Mouse (Mus musculus): ENCODE data around the gene AA986860. TPM values are rescaled to one million over a fixed set of nuclear protein-coding genes. Genes with fewer than 3 reads are reported as not detected.

Gene AA986860
- total and polyA plus RNA-seq, 3 experiments: 1.2 to 8.6 (median 1.2) TPM

GRCm38 (mm10) chr1:130717291-130717871, 14.4 kb upstream of the AA986860 start, which contains the start of gene Yod1:
TSS of gene Yod1 (plus strand) at chr1:130717327.
- H3K36me3 ChIP-seq (replicated peaks): peaks cover 42% of the 10 kb centered on the region
- peak within 1 kb of the TSS; percentile 85 for H3K4me3 ChIP-seq (ENCODE audit: low read depth, low read length)
- H3K9me3 ChIP-seq (replicated peaks): no peaks in the 10 kb centered on the region
- peak; percentile 98 for DNase-seq (ENCODE audit: low spot score)
- H3K27me3 ChIP-seq (ENCODE audit: insufficient read depth, low read length): no peaks in the 10 kb centered on the region
- peaks cover 59% of the 10 kb centered on the region for H3K4me1 ChIP-seq (ENCODE audit: insufficient read depth, low read depth, low read length)
- TF ChIP-seq GATA1 (IDR thresholded peaks at IDR 0.05; ENCODE audit: borderline replicate concordance, low read length) (no peak), GATA2 (IDR thresholded peaks at IDR 0.05; ENCODE audit: borderline replicate concordance, low read depth, low read length) (no peak), CTCF (IDR thresholded peaks at IDR 0.05; ENCODE audit: low read depth, low read length) (no peak), POLR2AphosphoS5 (IDR thresholded peaks at IDR 0.05; ENCODE audit: insufficient replicate concordance, low read depth, low read length) (no peak), TAL1 (conservative IDR thresholded peaks at IDR 0.05; ENCODE audit: low read depth, low read length) (no peak)
- ATAC-seq (ENCODE audit: extremely low read depth, insufficient number of reproducible peaks, low FRiP score, poor library complexity, severe bottlenecking): peak; percentile 54

- no peaks in the 10 kb centered on the region for H3K9me3 ChIP-seq (replicated peaks)
- ATAC-seq (ENCODE audit: extremely low read depth, insufficient number of reproducible peaks, low FRiP score, poor library complexity, severe bottlenecking): no peak
- H3K4me1 ChIP-seq (ENCODE audit: insufficient read depth, low read depth, low read length): peaks cover 18% of the 10 kb centered on the region
- TF ChIP-seq TAL1 (conservative IDR thresholded peaks at IDR 0.05; ENCODE audit: low read depth, low read length): no peak
- no peak for TF ChIP-seq GATA1 (IDR thresholded peaks at IDR 0.05; ENCODE audit: borderline replicate concordance, low read length)
- TF ChIP-seq POLR2AphosphoS5 (IDR thresholded peaks at IDR 0.05; ENCODE audit: insufficient replicate concordance, low read depth, low read length): no peak
- no peak for TF ChIP-seq GATA2 (IDR thresholded peaks at IDR 0.05; ENCODE audit: borderline replicate concordance, low read depth, low read length)
- TF ChIP-seq CTCF (IDR thresholded peaks at IDR 0.05; ENCODE audit: low read depth, low read length): no peak
- no peak for DNase-seq (ENCODE audit: low spot score)
- peaks cover 53% of the 10 kb centered on the region for H3K36me3 ChIP-seq (replicated peaks)
- H3K4me3 ChIP-seq (ENCODE audit: low read depth, low read length): no peak overlapping the region
- no peaks in the 10 kb centered on the region for H3K27me3 ChIP-seq (ENCODE audit: insufficient read depth, low read length)
Observed at GRCm38 (mm10) chr1:130724206-130724605, 7.6 kb upstream of the AA986860 start.

- DNase-seq (ENCODE audit: low spot score) (no peak), ATAC-seq (ENCODE audit: extremely low read depth, insufficient number of reproducible peaks, low FRiP score, poor library complexity, severe bottlenecking) (no peak)
- Histone ChIP-seq H3K4me1 (ENCODE audit: insufficient read depth, low read depth, low read length) (peaks cover 15% of the 10 kb centered on the region), H3K4me3 (ENCODE audit: low read depth, low read length) (no peak overlapping the region), H3K27me3 (ENCODE audit: insufficient read depth, low read length) (no peaks in the 10 kb centered on the region), H3K36me3 (replicated peaks) (peaks cover 48% of the 10 kb centered on the region), H3K9me3 (replicated peaks) (no peaks in the 10 kb centered on the region)
- TF ChIP-seq POLR2AphosphoS5 (IDR thresholded peaks at IDR 0.05; ENCODE audit: insufficient replicate concordance, low read depth, low read length) (no peak), GATA2 (IDR thresholded peaks at IDR 0.05; ENCODE audit: borderline replicate concordance, low read depth, low read length) (no peak), GATA1 (IDR thresholded peaks at IDR 0.05; ENCODE audit: borderline replicate concordance, low read length) (no peak), TAL1 (conservative IDR thresholded peaks at IDR 0.05; ENCODE audit: low read depth, low read length) (no peak), CTCF (IDR thresholded peaks at IDR 0.05; ENCODE audit: low read depth, low read length) (no peak)
Observed at GRCm38 (mm10) chr1:130726396-130726795, 5.4 kb upstream of the AA986860 start.

GRCm38 (mm10) chr1:130728070-130728469, 3.7 kb upstream of the AA986860 start:
- ATAC-seq (ENCODE audit: extremely low read depth, insufficient number of reproducible peaks, low FRiP score, poor library complexity, severe bottlenecking): no peak
- no peaks in the 10 kb centered on the region for H3K9me3 ChIP-seq (replicated peaks)
- peaks cover 40% of the 10 kb centered on the region for H3K36me3 ChIP-seq (replicated peaks)
- no peak for TF ChIP-seq GATA2 (IDR thresholded peaks at IDR 0.05; ENCODE audit: borderline replicate concordance, low read depth, low read length)
- TF ChIP-seq GATA1 (IDR thresholded peaks at IDR 0.05; ENCODE audit: borderline replicate concordance, low read length): no peak
- TF ChIP-seq TAL1 (conservative IDR thresholded peaks at IDR 0.05; ENCODE audit: low read depth, low read length): no peak
- TF ChIP-seq CTCF (IDR thresholded peaks at IDR 0.05; ENCODE audit: low read depth, low read length): no peak
- no peak for TF ChIP-seq POLR2AphosphoS5 (IDR thresholded peaks at IDR 0.05; ENCODE audit: insufficient replicate concordance, low read depth, low read length)
- H3K4me1 ChIP-seq (ENCODE audit: insufficient read depth, low read depth, low read length): peaks cover 30% of the 10 kb centered on the region
- no peak overlapping the region for H3K4me3 ChIP-seq (ENCODE audit: low read depth, low read length)
- no peaks in the 10 kb centered on the region for H3K27me3 ChIP-seq (ENCODE audit: insufficient read depth, low read length)
- no peak for DNase-seq (ENCODE audit: low spot score)

DNA sequence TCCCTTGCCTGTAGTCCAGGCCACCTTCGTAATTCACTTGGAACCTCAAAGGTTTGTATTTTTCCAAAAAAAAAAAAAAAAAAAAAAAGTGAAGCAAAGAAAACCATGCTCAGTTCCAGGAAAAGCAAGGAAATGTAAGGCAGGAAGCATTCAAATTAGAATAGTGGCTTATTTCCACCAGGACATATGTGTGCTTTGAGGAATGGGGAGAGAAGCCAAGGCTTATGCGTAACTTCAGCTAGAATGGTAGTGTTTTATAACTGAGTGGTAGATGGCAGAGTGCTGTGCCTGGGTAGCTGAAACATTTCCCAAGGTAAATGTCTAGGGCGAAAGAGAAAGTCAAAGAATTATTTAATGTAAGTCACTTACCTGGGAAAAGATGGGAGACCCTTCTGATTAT, 3.1 kb upstream of the AA986860 start:
- Histone ChIP-seq H3K4me1 (ENCODE audit: insufficient read depth, low read depth, low read length) (peaks cover 36% of the 10 kb centered on the region), H3K4me3 (ENCODE audit: low read depth, low read length) (no peak overlapping the region), H3K36me3 (replicated peaks) (peaks cover 33% of the 10 kb centered on the region), H3K9me3 (replicated peaks) (no peaks in the 10 kb centered on the region), H3K27me3 (ENCODE audit: insufficient read depth, low read length) (no peaks in the 10 kb centered on the region)
- no peak for TF ChIP-seq TAL1 (conservative IDR thresholded peaks at IDR 0.05; ENCODE audit: low read depth, low read length)
- no peak for TF ChIP-seq POLR2AphosphoS5 (IDR thresholded peaks at IDR 0.05; ENCODE audit: insufficient replicate concordance, low read depth, low read length)
- no peak for TF ChIP-seq GATA2 (IDR thresholded peaks at IDR 0.05; ENCODE audit: borderline replicate concordance, low read depth, low read length)
- no peak for TF ChIP-seq GATA1 (IDR thresholded peaks at IDR 0.05; ENCODE audit: borderline replicate concordance, low read length)
- no peak for TF ChIP-seq CTCF (IDR thresholded peaks at IDR 0.05; ENCODE audit: low read depth, low read length)
- no peak for DNase-seq (ENCODE audit: low spot score)
- no peak for ATAC-seq (ENCODE audit: extremely low read depth, insufficient number of reproducible peaks, low FRiP score, poor library complexity, severe bottlenecking)

DNA sequence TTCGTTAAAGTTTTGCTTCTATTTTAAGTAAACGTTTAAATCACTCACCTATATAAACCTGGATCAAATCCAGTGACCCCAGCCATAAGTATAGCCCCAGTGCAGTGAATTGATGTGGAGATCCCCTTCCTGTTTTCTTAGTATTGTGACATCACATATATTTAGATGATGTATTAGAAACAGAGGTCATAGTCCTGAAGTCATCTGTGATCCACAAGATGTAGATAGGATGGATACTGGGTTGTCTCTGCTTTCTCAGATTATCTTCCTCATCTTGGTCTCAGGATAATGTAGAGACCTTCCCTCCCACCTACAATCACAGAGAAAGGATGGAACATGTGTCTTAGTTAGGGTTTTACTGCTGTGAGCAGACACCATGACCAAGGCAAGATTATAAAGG, 2.6 kb upstream of the AA986860 start, which contains the start of gene Pfkfb2:
Gene Pfkfb2, minus strand, starts transcription at position 101 of the 400 bp plus-strand sequence.
- Histone ChIP-seq H3K4me1 (ENCODE audit: insufficient read depth, low read depth, low read length) (peaks cover 37% of the 10 kb centered on the region), H3K36me3 (replicated peaks) (peaks cover 29% of the 10 kb centered on the region), H3K4me3 (ENCODE audit: low read depth, low read length) (no peak within 1 kb of the TSS), H3K27me3 (ENCODE audit: insufficient read depth, low read length) (no peaks in the 10 kb centered on the region), H3K9me3 (replicated peaks) (no peaks in the 10 kb centered on the region)
- TF ChIP-seq CTCF (IDR thresholded peaks at IDR 0.05; ENCODE audit: low read depth, low read length) (no peak), GATA1 (IDR thresholded peaks at IDR 0.05; ENCODE audit: borderline replicate concordance, low read length) (no peak), GATA2 (IDR thresholded peaks at IDR 0.05; ENCODE audit: borderline replicate concordance, low read depth, low read length) (no peak), TAL1 (conservative IDR thresholded peaks at IDR 0.05; ENCODE audit: low read depth, low read length) (no peak), POLR2AphosphoS5 (IDR thresholded peaks at IDR 0.05; ENCODE audit: insufficient replicate concordance, low read depth, low read length) (no peak)
- ATAC-seq (ENCODE audit: extremely low read depth, insufficient number of reproducible peaks, low FRiP score, poor library complexity, severe bottlenecking) (no peak), DNase-seq (ENCODE audit: low spot score) (no peak)
